Mouse (Mus musculus) megakaryocyte, embryonic 14.5 days (primary cell): ENCODE data around the gene Pot1a.

Source experiments
- FLI1 ChIP-seq: IDR thresholded peaks from 2 replicates; pipeline ENCODE4 v1.6.1; 2012; ENCODE audit warnings: low read length, inconsistent platforms, mixed read lengths
- GATA1 ChIP-seq: IDR thresholded peaks from 3 replicates; pipeline ENCODE4 v1.6.1; 2012; ENCODE audit warnings: mixed read lengths, low read length, inconsistent platforms, borderline replicate concordance

- TF ChIP-seq GATA1 (no peak), FLI1 (no peak)
These were observed 40.8 kb downstream of the Pot1a start for GRCm38 (mm10) chr6:25768238-25768637.
